Mouse (Mus musculus): ENCODE measurements at regions not wholly inside any gene's neighbourhood (a gene's known extent, or its start where the extent isn't known, plus 50 kb on each side); places are given as distances from the start of the nearest gene placed in this dataset.

- WGBS: 53% methylated on average over 1 of the region's 1 CpGs
- no peak overlapping the region for H3K4me2 ChIP-seq (ENCODE audit: low read depth)
- DNase-seq (no peak), ATAC-seq (no peak)
- no peak overlapping the region for H3K27ac ChIP-seq (ENCODE audit: low read depth, low read length)
- no peak overlapping the region for H3K9ac ChIP-seq
- no peaks in the 10 kb centered on the region for H3K4me1 ChIP-seq (ENCODE audit: insufficient read depth)
- no peak for TF ChIP-seq CTCF (IDR thresholded peaks at IDR 0.05; ENCODE audit: low read depth)
- H3K9me3 ChIP-seq (ENCODE audit: low read length): no peaks in the 10 kb centered on the region
- no peaks in the 10 kb centered on the region for H3K27me3 ChIP-seq (ENCODE audit: insufficient read depth, low read length)
- H3K36me3 ChIP-seq (ENCODE audit: insufficient read depth): no peaks in the 10 kb centered on the region
- H3K4me3 ChIP-seq (ENCODE audit: low read depth, low read length): no peak overlapping the region
These were observed 49.9 kb upstream of the Htr1f start for GRCm38 (mm10) chr16:65155536-65155935.

Measured in forebrain, postnatal 0 days (tissue).